Mouse (Mus musculus) cerebellum, adult 2 months (tissue): ENCODE measurements at regions not wholly inside any gene's neighbourhood (a gene's known extent, or its start where the extent isn't known, plus 50 kb on each side); places are given as distances from the start of the nearest gene placed in this dataset.

Experiments used
- CTCF ChIP-seq: fragments of 200-500 bp; IDR thresholded peaks from 2 replicates; pipeline ENCODE4 v1.5.1; 2011; ENCODE audit warnings: low read depth, mild to moderate bottlenecking, control low read depth, low read length, moderate library complexity, borderline replicate concordance; ENCODE audit not compliant: insufficient read depth
- POLR2A ChIP-seq: fragments of 200-500 bp; IDR thresholded peaks from 2 replicates; pipeline ENCODE4 v1.6.1; 2011; ENCODE audit warnings: low read length, control low read depth, borderline replicate concordance; ENCODE audit not compliant: insufficient read depth

GRCm38 (mm10) chr14:114841552-114841951 is 250.5 kb upstream of the Gpc5 start:
- no peak for TF ChIP-seq POLR2A
- no peak for TF ChIP-seq CTCF
